Mouse (Mus musculus): ENCODE measurements at regions not wholly inside any gene's neighbourhood (a gene's known extent, or its start where the extent isn't known, plus 50 kb on each side); places are given as distances from the start of the nearest gene placed in this dataset.

GRCm38 (mm10) chr3:129412126-129412960 is 79.8 kb upstream of the Enpep start:
- TF ChIP-seq CTCF (conservative IDR thresholded peaks at IDR 0.05; ENCODE audit: low read length) (no peak), NANOG (IDR thresholded peaks at IDR 0.05; ENCODE audit: borderline replicate concordance, low read length) (no peak), POU5F1 (IDR thresholded peaks at IDR 0.05; ENCODE audit: borderline replicate concordance, low read length) (no peak)

Data from E14TG2a.4 (cell line).